Mouse (Mus musculus): ENCODE measurements around the gene Hbb-bt.

- TF ChIP-seq CTCF (conservative IDR thresholded peaks at IDR 0.05; ENCODE audit: low read length) (no peak), POU5F1 (IDR thresholded peaks at IDR 0.05; ENCODE audit: borderline replicate concordance, low read length) (no peak)
Observed at GRCm38 (mm10) chr7:103861531-103861930, 47.7 kb upstream of the Hbb-bt start.
